Mouse (Mus musculus) forebrain, embryonic 14.5 days (tissue): Measurements from ENCODE around the gene Dapk2. TPM values are rescaled to one million over a fixed set of nuclear protein-coding genes. Genes with fewer than 3 reads are reported as not detected.

ENCODE experiments used
- ATAC-seq: fragments of 200-750 bp; cut with Nextera tagmentation; 2 replicates; pipeline ENCODE4 v1.8.0; 2017; ENCODE audit warnings: mild to moderate bottlenecking, moderate library complexity
- DNase-seq: peaks from one replicate; pipeline ENCODE4 v3.0.0-alpha.2; 2015; ENCODE audit warnings: low spot score
- H3K27ac ChIP-seq: fragments of 300-500 bp; sonication (generic); 2 replicates; pipeline ENCODE4 v1.5.1; 2014; ENCODE audit warnings: low read depth, mild to moderate bottlenecking, control low read depth, low read length, moderate library complexity
- H3K27me3 ChIP-seq: fragments of 300-500 bp; sonication (generic); replicated peaks from 2 replicates; pipeline ENCODE4 v1.6.1; 2014; ENCODE audit warnings: low read length, control low read depth, mixed read lengths; ENCODE audit not compliant: control insufficient read depth, insufficient read depth
- H3K36me3 ChIP-seq: fragments of 300-500 bp; sonication (generic); 2 replicates; pipeline ENCODE4 v1.6.1; 2014; ENCODE audit warnings: low read length, control low read depth; ENCODE audit not compliant: control insufficient read depth, insufficient read depth
- H3K4me1 ChIP-seq: fragments of 300-500 bp; sonication (generic); 2 replicates; pipeline ENCODE4 v1.6.1; 2014; ENCODE audit warnings: antibody characterized with exemption, low read length, control low read depth; ENCODE audit not compliant: control insufficient read depth, insufficient read depth
- H3K4me2 ChIP-seq: fragments of 300-500 bp; sonication (generic); 2 replicates; pipeline ENCODE4 v1.6.1; 2014; ENCODE audit warnings: mild to moderate bottlenecking, control low read depth, low read length
- H3K4me3 ChIP-seq: fragments of 300-500 bp; sonication (generic); 2 replicates; pipeline ENCODE4 v1.5.1; 2014; ENCODE audit warnings: low read depth, low read length, control low read depth
- H3K9ac ChIP-seq: fragments of 300-500 bp; sonication (generic); 2 replicates; pipeline ENCODE4 v1.6.1; 2014; ENCODE audit warnings: mild to moderate bottlenecking, low read length, control low read depth, moderate library complexity
- H3K9me3 ChIP-seq: fragments of 300-500 bp; sonication (generic); replicated peaks from 2 replicates; pipeline ENCODE4 v1.6.1; 2016; ENCODE audit warnings: low read length, control low read depth, mixed read lengths; ENCODE audit not compliant: control insufficient read depth
- WGBS: fragments of 180-500 bp; shearing (Covaris S2); extraction: QIAGEN DNeasy Blood & Tissue Kit; methylation state at CpG from one replicate; pipeline ENCODE4 v1.1.7; 2014; 5-methylcytosine and 5-hydroxymethylcytosine counted together
- polyA plus RNA-seq: library from polyadenylated mRNA; unstranded; fragments of >200 nt; fragmentation: Nextera tagmentation; extraction: Ambion mirVana; gene quantifications from 2 replicates; pipeline ENCODE4 v1.2.1, GENCODE M21; 2014

The Dapk2 gene
- polyA plus RNA-seq = 2.2 and 2.3 TPM in 2 replicates

- Histone ChIP-seq H3K4me2 (peak within 1 kb of the TSS; percentile 56), H3K9me3 (no peaks in the 10 kb centered on the region), H3K27ac (no peak within 1 kb of the TSS), H3K4me3 (peak within 1 kb of the TSS; percentile 28), H3K27me3 (no peaks in the 10 kb centered on the region), H3K9ac (0 out of 2 replicates have a peak within 1 kb of the TSS, but pooled peaks have one; percentile 25), H3K36me3 (no peaks in the 10 kb centered on the region), H3K4me1 (no peaks in the 10 kb centered on the region)
- ATAC-seq (peak; percentile 88), DNase-seq (peak; percentile 69)
- 2% methylated on average over 48 of the region's 58 CpGs for WGBS
Measured at GRCm38 (mm10) chr9:66157958-66158830, at the start of gene Dapk2. TSS of gene Dapk2 (plus strand) at chr9:66158223.

- ATAC-seq (no peak), DNase-seq (no peak)
- no peak overlapping the region for H3K4me2 ChIP-seq
- WGBS = 95% methylated on average over 1 of the region's 1 CpGs
- no peaks in the 10 kb centered on the region for H3K27me3 ChIP-seq
- no peaks in the 10 kb centered on the region for H3K4me1 ChIP-seq
- no peak overlapping the region for H3K4me3 ChIP-seq
- H3K36me3 ChIP-seq = peaks cover 51% of the 10 kb centered on the region
- H3K27ac ChIP-seq = no peak overlapping the region
- H3K9ac ChIP-seq = no peak overlapping the region
- H3K9me3 ChIP-seq = no peaks in the 10 kb centered on the region
Measured at GRCm38 (mm10) chr9:66109574-66109973, 48.4 kb upstream of the Dapk2 start.

GRCm38 (mm10) chr9:66110126-66110525 is 47.9 kb upstream of the Dapk2 start:
- H3K4me1 ChIP-seq = no peaks in the 10 kb centered on the region
- no peaks in the 10 kb centered on the region for H3K27me3 ChIP-seq
- H3K4me2 ChIP-seq = no peak overlapping the region
- H3K27ac ChIP-seq = peak overlapping the region; percentile 44; the same call in 1 of the 2 replicates
- H3K9me3 ChIP-seq = no peaks in the 10 kb centered on the region
- 17% methylated on average over 8 of the region's 8 CpGs for WGBS
- no peak overlapping the region for H3K4me3 ChIP-seq
- DNase-seq = no peak
- no peak for ATAC-seq
- H3K9ac ChIP-seq = no peak overlapping the region
- H3K36me3 ChIP-seq = peaks cover 51% of the 10 kb centered on the region

GRCm38 (mm10) chr9:66110611-66111379 is 47.2 kb upstream of the Dapk2 start:
- H3K9me3 ChIP-seq = no peaks in the 10 kb centered on the region
- H3K4me3 ChIP-seq = no peak overlapping the region
- peaks cover 51% of the 10 kb centered on the region for H3K36me3 ChIP-seq
- H3K4me2 ChIP-seq = no peak overlapping the region
- no peaks in the 10 kb centered on the region for H3K4me1 ChIP-seq
- peak; percentile 25 for DNase-seq
- peak overlapping the region; percentile 44 for H3K27ac ChIP-seq
- ATAC-seq = no peak
- no peaks in the 10 kb centered on the region for H3K27me3 ChIP-seq
- H3K9ac ChIP-seq = no peak overlapping the region
- 8% methylated on average over 8 of the region's 8 CpGs for whole genome bisulfite sequencing

GRCm38 (mm10) chr9:66114341-66114740 is 43.7 kb upstream of the Dapk2 start:
- ATAC-seq (no peak), DNase-seq (no peak)
- Histone ChIP-seq H3K4me3 (no peak overlapping the region), H3K27ac (no peak overlapping the region), H3K9ac (no peak overlapping the region), H3K36me3 (peaks cover 20% of the 10 kb centered on the region; the same call in 1 of the 2 replicates), H3K4me2 (no peak overlapping the region), H3K9me3 (no peaks in the 10 kb centered on the region), H3K4me1 (no peaks in the 10 kb centered on the region), H3K27me3 (no peaks in the 10 kb centered on the region)
- 96% methylated on average over 3 of the region's 3 CpGs for WGBS

- no peaks in the 10 kb centered on the region for H3K9me3 ChIP-seq
- ATAC-seq (no peak), DNase-seq (peak; percentile 12)
- peaks cover 17% of the 10 kb centered on the region; the same call in 1 of the 2 replicates for H3K36me3 ChIP-seq
- WGBS = 60% methylated on average over 8 of the region's 8 CpGs
- no peak overlapping the region for H3K4me2 ChIP-seq
- H3K27me3 ChIP-seq = no peaks in the 10 kb centered on the region
- H3K9ac ChIP-seq = no peak overlapping the region
- no peak overlapping the region for H3K4me3 ChIP-seq
- H3K27ac ChIP-seq = no peak overlapping the region
- no peaks in the 10 kb centered on the region for H3K4me1 ChIP-seq
Measured at GRCm38 (mm10) chr9:66116890-66117289, 41.1 kb upstream of the Dapk2 start.

- peaks cover 12% of the 10 kb centered on the region; the same call in 1 of the 2 replicates for H3K36me3 ChIP-seq
- H3K27ac ChIP-seq = no peak overlapping the region
- peaks cover 10% of the 10 kb centered on the region for H3K4me1 ChIP-seq
- DNase-seq (no peak), ATAC-seq (no peak)
- H3K4me2 ChIP-seq = no peak overlapping the region
- H3K9me3 ChIP-seq = no peaks in the 10 kb centered on the region
- H3K4me3 ChIP-seq = no peak overlapping the region
- H3K27me3 ChIP-seq = no peaks in the 10 kb centered on the region
- 90% methylated on average over 2 of the region's 2 CpGs for WGBS
- no peak overlapping the region for H3K9ac ChIP-seq
Measured at GRCm38 (mm10) chr9:66119498-66119897, 38.5 kb upstream of the Dapk2 start.

GRCm38 (mm10) chr9:66120106-66120505 is 37.9 kb upstream of the Dapk2 start:
- peaks cover 6% of the 10 kb centered on the region; the same call in 1 of the 2 replicates for H3K36me3 ChIP-seq
- H3K9me3 ChIP-seq = no peaks in the 10 kb centered on the region
- no peak overlapping the region for H3K27ac ChIP-seq
- DNase-seq (no peak), ATAC-seq (no peak)
- WGBS = 92% methylated on average over 4 of the region's 4 CpGs
- no peak overlapping the region for H3K9ac ChIP-seq
- peaks cover 10% of the 10 kb centered on the region for H3K4me1 ChIP-seq
- H3K4me3 ChIP-seq = no peak overlapping the region
- no peaks in the 10 kb centered on the region for H3K27me3 ChIP-seq
- no peak overlapping the region for H3K4me2 ChIP-seq
